Mouse (Mus musculus) spleen, adult 2 months (tissue): ENCODE data around the gene Prss40. TPM values are rescaled to one million over a fixed set of nuclear protein-coding genes. Genes with fewer than 3 reads are reported as not detected.

Experiments
- DNase-seq, 2 experiments: peaks; one replicate each; pipeline versions ENCODE4 v3.0.0 to v3.0.0-alpha.2; 2012 to 2021; ENCODE audit warnings: low spot score in 2 of 2, low read depth in 1 of 2
- H3K27ac ChIP-seq: fragments of 200-500 bp; 2 replicates; pipeline ENCODE4 v1.5.1; 2012; ENCODE audit warnings: low read length, inconsistent platforms; ENCODE audit not compliant: insufficient read depth
- H3K27me3 ChIP-seq: fragments of 200-500 bp; 2 replicates; pipeline ENCODE4 v1.6.1; 2012; ENCODE audit warnings: mild to moderate bottlenecking, moderate library complexity, low read length, inconsistent platforms; ENCODE audit not compliant: control insufficient read depth, insufficient read depth
- H3K36me3 ChIP-seq: fragments of 200-500 bp; 2 replicates; pipeline ENCODE4 v1.6.1; 2012; ENCODE audit warnings: mild to moderate bottlenecking, low read length, inconsistent platforms; ENCODE audit not compliant: control insufficient read depth, insufficient read depth
- H3K4me1 ChIP-seq: fragments of 200-500 bp; 2 replicates; pipeline ENCODE4 v1.6.1; 2011; ENCODE audit warnings: inconsistent platforms; ENCODE audit not compliant: control insufficient read depth, insufficient read depth, insufficient read length
- H3K4me3 ChIP-seq: fragments of 200-500 bp; 2 replicates; pipeline ENCODE4 v1.5.1; 2011; ENCODE audit warnings: mild to moderate bottlenecking, inconsistent platforms; ENCODE audit not compliant: insufficient read depth, insufficient read length; ENCODE audit errors: extremely low read depth
- CTCF ChIP-seq: fragments of 200-500 bp; IDR thresholded peaks from 2 replicates; pipeline ENCODE4 v1.5.1; 2011; ENCODE audit warnings: mild to moderate bottlenecking, inconsistent platforms; ENCODE audit not compliant: insufficient read depth, insufficient read length, insufficient replicate concordance; ENCODE audit errors: extremely low read depth
- POLR2A ChIP-seq: fragments of 200-500 bp; IDR thresholded peaks from 2 replicates; pipeline ENCODE4 v1.6.1; 2011; ENCODE audit warnings: low read depth, low read length, inconsistent platforms
- WGBS: fragments of 180-500 bp; shearing (Covaris S2); methylation state at CpG from one replicate; pipeline ENCODE4 v1.1.7; 2018; 5-methylcytosine and 5-hydroxymethylcytosine counted together
- polyA plus RNA-seq: library from polyadenylated mRNA; depleted of rRNA; stranded (reverse); fragments of >200 nt; gene quantifications from 2 replicates; pipeline ENCODE4 v1.2.3, GENCODE M21; 2012

The Prss40 gene
- polyA plus RNA-seq, 1 experiment: not detected

DNA sequence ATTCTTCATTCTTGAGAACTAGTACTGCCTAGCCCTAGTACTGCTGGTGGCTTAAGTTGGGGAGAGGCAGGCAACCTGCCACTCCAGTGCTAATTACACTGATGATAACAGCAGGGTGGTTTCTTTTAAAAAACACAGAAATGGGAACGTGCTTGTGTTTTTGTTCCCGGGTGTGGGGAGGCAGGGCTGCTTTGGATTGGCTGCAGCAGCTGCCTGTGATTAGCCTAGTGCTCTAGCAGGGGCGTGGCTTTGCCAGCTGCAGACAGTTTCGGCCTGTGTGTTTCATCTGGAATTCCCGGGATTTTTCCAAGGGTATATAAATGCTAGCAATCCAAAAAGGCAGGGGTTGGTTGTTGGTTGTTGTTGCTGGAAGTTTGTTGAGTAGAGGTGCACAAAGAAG, 44.1 kb downstream of the Prss40 start:
- TF ChIP-seq POLR2A (no peak), CTCF (no peak)
- WGBS: 23% methylated on average over 5 of the region's 5 CpGs
- Histone ChIP-seq H3K4me1 (no peaks in the 10 kb centered on the region), H3K27me3 (no peaks in the 10 kb centered on the region), H3K36me3 (no peaks in the 10 kb centered on the region), H3K27ac (no peak overlapping the region), H3K4me3 (no peak overlapping the region)
- DNase-seq: no peak

GRCm38 (mm10) chr1:34513068-34513467, 47.7 kb downstream of the Prss40 start:
- H3K27me3 ChIP-seq: no peaks in the 10 kb centered on the region
- DNase-seq: no peak
- no peaks in the 10 kb centered on the region; the same call in 1 of the 2 replicates for H3K4me1 ChIP-seq
- H3K4me3 ChIP-seq: no peak overlapping the region
- WGBS: 83% methylated on average over 4 of the region's 4 CpGs
- TF ChIP-seq POLR2A (no peak), CTCF (no peak)
- no peaks in the 10 kb centered on the region for H3K36me3 ChIP-seq
- no peak overlapping the region for H3K27ac ChIP-seq

GRCm38 (mm10) chr1:34511027-34511426, 49.7 kb downstream of the Prss40 start:
- Histone ChIP-seq H3K4me3 (peak overlapping the region; percentile 22; the same call in 1 of the 2 replicates), H3K27me3 (no peaks in the 10 kb centered on the region), H3K36me3 (no peaks in the 10 kb centered on the region), H3K27ac (peak overlapping the region; percentile 68), H3K4me1 (no peaks in the 10 kb centered on the region; the same call in 1 of the 2 replicates)
- DNase-seq: peak in 1 of 2 experiments; percentile 69
- TF ChIP-seq CTCF (peak; percentile 81; the same call in 1 of the 2 replicates), POLR2A (no peak)
- WGBS: 4% methylated on average over 3 of the region's 3 CpGs

DNA sequence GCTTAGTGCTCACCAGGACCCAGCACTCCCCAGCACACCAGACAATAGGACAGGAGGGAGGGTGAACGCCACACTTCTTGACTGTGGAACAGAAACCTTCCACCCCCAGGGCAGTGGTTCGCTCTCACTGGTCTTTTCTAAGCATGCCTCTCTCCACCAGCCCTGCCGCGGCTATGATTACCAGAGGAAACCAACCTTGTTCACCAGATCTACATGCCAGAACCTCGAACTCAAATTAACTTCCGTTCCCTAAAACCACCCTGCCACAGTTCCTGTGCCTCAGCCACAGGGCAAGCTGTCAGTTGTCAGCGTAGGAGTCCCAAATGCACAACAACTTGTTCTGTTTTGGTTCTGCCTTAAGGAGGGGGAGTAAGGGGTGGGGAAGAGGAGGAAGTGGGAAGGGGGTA, 50.2 kb downstream of the Prss40 start:
- H3K36me3 ChIP-seq: no peaks in the 10 kb centered on the region
- H3K27me3 ChIP-seq: no peaks in the 10 kb centered on the region
- H3K27ac ChIP-seq: peak overlapping the region; percentile 67
- peak; percentile 62 to 63 for DNase-seq
- peaks cover 2% of the 10 kb centered on the region; the same call in 1 of the 2 replicates for H3K4me1 ChIP-seq
- H3K4me3 ChIP-seq: peak overlapping the region; percentile 29; the same call in 1 of the 2 replicates
- TF ChIP-seq POLR2A (no peak), CTCF (no peak)
- 0% methylated on average over 7 of the region's 7 CpGs for WGBS

DNA sequence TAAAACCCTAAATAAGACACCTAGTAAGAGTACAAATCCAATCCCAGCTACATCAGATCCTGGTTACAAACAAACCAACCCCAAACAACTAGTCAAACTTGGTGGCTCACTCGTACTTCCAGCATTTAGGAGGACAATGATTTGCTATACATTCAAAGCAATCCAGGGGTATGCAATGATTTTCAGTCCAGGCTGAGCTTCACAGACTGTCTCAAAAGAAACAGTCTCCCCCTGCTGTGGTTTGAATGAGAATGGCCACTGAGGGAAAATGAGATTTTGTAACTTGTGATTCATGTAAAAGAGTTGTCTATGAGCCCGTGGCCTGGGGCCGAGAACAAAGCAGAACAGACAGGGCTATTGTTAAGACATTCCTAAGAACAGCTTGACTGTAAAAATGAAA, 52.8 kb downstream of the Prss40 start:
- TF ChIP-seq CTCF (no peak), POLR2A (no peak)
- no peak overlapping the region for H3K27ac ChIP-seq
- 90% methylated on average over 3 of the region's 3 CpGs for WGBS
- H3K36me3 ChIP-seq: no peaks in the 10 kb centered on the region
- peaks cover 2% of the 10 kb centered on the region; the same call in 1 of the 2 replicates for H3K4me1 ChIP-seq
- no peaks in the 10 kb centered on the region for H3K27me3 ChIP-seq
- no peak overlapping the region for H3K4me3 ChIP-seq
- DNase-seq: no peak

DNA sequence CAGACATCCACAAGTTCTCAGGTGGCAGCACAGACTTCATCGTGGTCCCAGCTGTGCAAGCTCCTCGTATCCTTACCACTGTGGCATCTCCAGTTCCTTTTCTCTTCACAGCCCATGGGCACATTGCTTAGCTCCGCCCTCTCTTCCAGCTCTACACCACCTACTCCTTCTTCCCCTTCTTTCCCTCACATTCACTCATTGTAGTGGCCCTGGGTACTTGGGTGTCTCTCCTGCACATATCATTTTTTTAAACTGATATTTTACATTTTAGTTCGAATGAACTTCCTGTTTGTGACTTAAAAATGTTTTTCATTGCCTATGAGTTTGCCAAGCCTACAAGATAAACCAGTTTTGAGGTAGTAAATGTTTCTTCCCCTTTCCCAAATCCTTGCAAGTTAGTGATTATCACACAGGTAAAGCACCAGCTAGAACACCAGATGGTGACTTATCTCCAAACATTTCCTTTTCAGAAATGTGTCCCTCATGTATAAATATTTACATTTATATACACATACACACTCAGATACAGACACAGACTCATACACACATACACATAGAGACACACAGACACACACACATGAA, 54.7 kb downstream of the Prss40 start:
- no peak overlapping the region for H3K27ac ChIP-seq
- DNase-seq: no peak
- TF ChIP-seq CTCF: no peak
- TF ChIP-seq POLR2A: no peak
- no peaks in the 10 kb centered on the region for H3K36me3 ChIP-seq
- H3K4me3 ChIP-seq: no peak overlapping the region
- peaks cover 2% of the 10 kb centered on the region; the same call in 1 of the 2 replicates for H3K4me1 ChIP-seq
- WGBS: 27% methylated on average over 4 of the region's 4 CpGs
- no peaks in the 10 kb centered on the region for H3K27me3 ChIP-seq

GRCm38 (mm10) chr1:34505307-34505706, 55.4 kb downstream of the Prss40 start:
- no peaks in the 10 kb centered on the region for H3K27me3 ChIP-seq
- no peak overlapping the region for H3K27ac ChIP-seq
- TF ChIP-seq POLR2A (no peak), CTCF (no peak)
- H3K4me1 ChIP-seq: peaks cover 2% of the 10 kb centered on the region; the same call in 1 of the 2 replicates
- no peak for DNase-seq
- H3K4me3 ChIP-seq: no peak overlapping the region
- no peaks in the 10 kb centered on the region for H3K36me3 ChIP-seq
- 73% methylated on average over 7 of the region's 7 CpGs for whole genome bisulfite sequencing
